Mouse (Mus musculus) G1E (cell line): ENCODE data around the gene Reep1. TPM values are rescaled to one million over a fixed set of nuclear protein-coding genes. Genes with fewer than 3 reads are reported as not detected.

ENCODE experiments used
- ATAC-seq: 2 replicates; pipeline ENCODE4 v1.8.0; 2016; ENCODE audit warnings: mild to moderate bottlenecking; ENCODE audit not compliant: insufficient number of reproducible peaks, poor library complexity, low FRiP score, severe bottlenecking; ENCODE audit errors: extremely low read depth
- DNase-seq: peaks from one replicate; pipeline ENCODE4 v3.0.0; 2012; ENCODE audit warnings: low spot score
- H3K27me3 ChIP-seq: 2 replicates; pipeline ENCODE4 v1.6.1; 2012; ENCODE audit warnings: mild to moderate bottlenecking, low read length, inconsistent platforms; ENCODE audit not compliant: insufficient read depth
- H3K36me3 ChIP-seq: replicated peaks from 2 replicates; pipeline ENCODE3; 2012; ENCODE audit warnings: mild to moderate bottlenecking, inconsistent platforms
- H3K4me1 ChIP-seq: 2 replicates; pipeline ENCODE4 v1.6.1; 2012; ENCODE audit warnings: low read depth, low read length, inconsistent platforms, mixed read lengths; ENCODE audit not compliant: insufficient read depth
- H3K4me3 ChIP-seq: 2 replicates; pipeline ENCODE4 v1.5.1; 2012; ENCODE audit warnings: low read depth, mild to moderate bottlenecking, inconsistent platforms, low read length, moderate library complexity, mixed read lengths
- H3K9me3 ChIP-seq: replicated peaks from 2 replicates; pipeline ENCODE4 v1.6.1; 2012; ENCODE audit warnings: inconsistent platforms
- CTCF ChIP-seq: IDR thresholded peaks from 2 replicates; pipeline ENCODE4 v1.5.1; 2012; ENCODE audit warnings: low read depth, low read length, inconsistent platforms, mixed read lengths
- GATA1 ChIP-seq: IDR thresholded peaks from 2 replicates; pipeline ENCODE4 v1.6.1; 2012; ENCODE audit warnings: borderline replicate concordance, low read length, inconsistent platforms, mixed read lengths
- GATA2 ChIP-seq: IDR thresholded peaks from 2 replicates; pipeline ENCODE4 v1.6.1; 2012; ENCODE audit warnings: low read depth, low read length, inconsistent platforms, borderline replicate concordance
- POLR2AphosphoS5 ChIP-seq: IDR thresholded peaks from 2 replicates; pipeline ENCODE4 v1.6.1; 2012; ENCODE audit warnings: low read depth, low read length, inconsistent platforms; ENCODE audit not compliant: insufficient replicate concordance
- TAL1 ChIP-seq: conservative IDR thresholded peaks from 2 replicates; pipeline ENCODE4 v1.6.1; 2012; ENCODE audit warnings: low read depth, low read length, inconsistent platforms, mixed read lengths
- polyA plus RNA-seq: library from polyadenylated mRNA; stranded (reverse); fragments of >175 nt; gene quantifications from 2 replicates; pipeline ENCODE4 v1.2.3, GENCODE M21; 2012
- total RNA-seq, 2 experiments: library from RNA; stranded (forward) in 1 of 2; stranded (reverse) in 1 of 2; fragments of 200-1000 nt in 1 of 2; fragments of >200 nt in 1 of 2; fragmentation: Nextera tagmentation in 1 of 2; gene quantifications; 2 replicates each; pipeline ENCODE4 v1.2.3; 2014 to 2017

Gene Reep1
- total and polyA plus RNA-seq, 3 experiments, result 0.16 TPM; not detected in 2

- DNase-seq (no peak), ATAC-seq (no peak)
- H3K4me1 ChIP-seq, result peaks cover 35% of the 10 kb centered on the region
Measured at GRCm38 (mm10) chr6:71716434-71716833, 9.1 kb downstream of the Reep1 start.

GRCm38 (mm10) chr6:71718322-71718721, 11.0 kb downstream of the Reep1 start:
- Histone ChIP-seq H3K36me3 (no peaks in the 10 kb centered on the region), H3K4me1 (peaks cover 41% of the 10 kb centered on the region), H3K9me3 (no peaks in the 10 kb centered on the region), H3K4me3 (peak overlapping the region; percentile 13; the same call in 1 of the 2 replicates), H3K27me3 (peaks cover 9% of the 10 kb centered on the region; the same call in 1 of the 2 replicates)
- peak; percentile 20 for DNase-seq
- TF ChIP-seq POLR2AphosphoS5 (no peak), TAL1 (0 out of 2 replicates have a peak, but pooled peaks have one; percentile 9)
- ATAC-seq, result peak; percentile 63

More at GRCm38 (mm10) chr6:71716434-71716833, 9.1 kb downstream of the Reep1 start:
- Histone ChIP-seq H3K9me3 (no peaks in the 10 kb centered on the region), H3K36me3 (no peaks in the 10 kb centered on the region), H3K27me3 (peaks cover 9% of the 10 kb centered on the region), H3K4me3 (no peak overlapping the region)
- no peak for TF ChIP-seq GATA1
- no peak for TF ChIP-seq TAL1
- no peak for TF ChIP-seq POLR2AphosphoS5
- TF ChIP-seq CTCF, result no peak
- no peak for TF ChIP-seq GATA2

- H3K4me1 ChIP-seq, result peaks cover 36% of the 10 kb centered on the region
- no peak for ATAC-seq
- peaks cover 14% of the 10 kb centered on the region; the same call in 1 of the 2 replicates for H3K27me3 ChIP-seq
- TF ChIP-seq POLR2AphosphoS5 (no peak), GATA2 (no peak), GATA1 (no peak), TAL1 (no peak), CTCF (no peak)
- DNase-seq, result peak; percentile 12
- no peaks in the 10 kb centered on the region for H3K9me3 ChIP-seq
- H3K4me3 ChIP-seq, result no peak overlapping the region
- no peaks in the 10 kb centered on the region for H3K36me3 ChIP-seq
Measured at GRCm38 (mm10) chr6:71719302-71719701, 11.9 kb downstream of the Reep1 start.

- ATAC-seq (no peak), DNase-seq (no peak)
- H3K4me1 ChIP-seq, result peaks cover 22% of the 10 kb centered on the region
- peaks cover 21% of the 10 kb centered on the region; the same call in 1 of the 2 replicates for H3K27me3 ChIP-seq
- H3K36me3 ChIP-seq, result no peaks in the 10 kb centered on the region
- H3K4me3 ChIP-seq, result no peak overlapping the region
- TF ChIP-seq GATA2, result no peak
- H3K9me3 ChIP-seq, result no peaks in the 10 kb centered on the region
Measured at GRCm38 (mm10) chr6:71722988-71723387, 15.6 kb downstream of the Reep1 start.

GRCm38 (mm10) chr6:71723555-71723954, 16.2 kb downstream of the Reep1 start:
- TF ChIP-seq CTCF (no peak), GATA2 (no peak), POLR2AphosphoS5 (no peak), GATA1 (no peak)
- Histone ChIP-seq H3K27me3 (peaks cover 21% of the 10 kb centered on the region; the same call in 1 of the 2 replicates), H3K36me3 (no peaks in the 10 kb centered on the region), H3K4me3 (no peak overlapping the region), H3K4me1 (peaks cover 17% of the 10 kb centered on the region), H3K9me3 (no peaks in the 10 kb centered on the region)
- ATAC-seq (no peak), DNase-seq (no peak)

- Histone ChIP-seq H3K4me1 (peaks cover 5% of the 10 kb centered on the region), H3K9me3 (no peaks in the 10 kb centered on the region), H3K27me3 (peaks cover 30% of the 10 kb centered on the region), H3K4me3 (no peak overlapping the region), H3K36me3 (no peaks in the 10 kb centered on the region)
- no peak for DNase-seq
- no peak for TF ChIP-seq GATA2
- TF ChIP-seq POLR2AphosphoS5, result no peak
- no peak for TF ChIP-seq GATA1
- TF ChIP-seq TAL1, result no peak
- no peak for TF ChIP-seq CTCF
- ATAC-seq, result no peak
Measured at GRCm38 (mm10) chr6:71726710-71727109, 19.3 kb downstream of the Reep1 start.

GRCm38 (mm10) chr6:71728306-71728705, 20.9 kb downstream of the Reep1 start:
- no peak for DNase-seq
- no peak for ATAC-seq
- Histone ChIP-seq H3K4me1 (no peaks in the 10 kb centered on the region; the same call in 1 of the 2 replicates), H3K4me3 (no peak overlapping the region), H3K36me3 (no peaks in the 10 kb centered on the region), H3K9me3 (no peaks in the 10 kb centered on the region), H3K27me3 (peaks cover 27% of the 10 kb centered on the region)
- TF ChIP-seq GATA1 (no peak), GATA2 (no peak), POLR2AphosphoS5 (no peak), TAL1 (no peak), CTCF (no peak)
